Mouse (Mus musculus) olfactory bulb, adult 2 months (tissue): ENCODE measurements at regions not wholly inside any gene's neighbourhood (a gene's known extent, or its start where the extent isn't known, plus 50 kb on each side); places are given as distances from the start of the nearest gene placed in this dataset.

Experiments
- CTCF ChIP-seq: fragments of 200-500 bp; IDR thresholded peaks from 2 replicates; pipeline ENCODE4 v1.5.1; 2012; ENCODE audit warnings: low read depth, mild to moderate bottlenecking, low read length, moderate library complexity; ENCODE audit not compliant: insufficient read depth
- POLR2A ChIP-seq: fragments of 200-500 bp; IDR thresholded peaks from 2 replicates; pipeline ENCODE4 v1.6.1; 2012; ENCODE audit warnings: mild to moderate bottlenecking, low read depth, low read length, moderate library complexity; ENCODE audit not compliant: insufficient read depth

- TF ChIP-seq CTCF: no peak
- no peak for TF ChIP-seq POLR2A
These were observed 99.2 kb upstream of the Adamts5 start for GRCm38 (mm10) chr16:86000846-86001245.
